Mouse (Mus musculus) myocyte (in vitro differentiated cells): ENCODE measurements at regions not wholly inside any gene's neighbourhood (a gene's known extent, or its start where the extent isn't known, plus 50 kb on each side); places are given as distances from the start of the nearest gene placed in this dataset.

ENCODE experiments used
- H3K27me3 ChIP-seq: one replicate; pipeline ENCODE4 v1.6.1; 2011; ENCODE audit not compliant: control insufficient read depth, insufficient read depth, insufficient read length
- H3K36me3 ChIP-seq: one replicate; pipeline ENCODE4 v1.6.1; 2011; ENCODE audit not compliant: control insufficient read depth, insufficient read depth
- H3K4me2 ChIP-seq: one replicate; pipeline ENCODE4 v1.6.1; 2011; ENCODE audit warnings: low read depth, control low read depth
- H3K4me3 ChIP-seq: one replicate; pipeline ENCODE4 v1.5.1; 2011; ENCODE audit warnings: mild to moderate bottlenecking, control low read depth, moderate library complexity
- H3K79me2 ChIP-seq: one replicate; pipeline ENCODE4 v1.6.1; 2011; ENCODE audit not compliant: control insufficient read depth, insufficient read depth
- H3ac ChIP-seq: one replicate; pipeline ENCODE4 v1.6.1; 2011; ENCODE audit not compliant: control insufficient read depth, insufficient read length
- CEBPB ChIP-seq: IDR thresholded peaks from 2 replicates; pipeline ENCODE4 v1.6.1; 2011; ENCODE audit warnings: mild to moderate bottlenecking, moderate library complexity; ENCODE audit not compliant: poor library complexity, insufficient read depth, severe bottlenecking
- E2F4 ChIP-seq: IDR thresholded peaks from one replicate; pipeline ENCODE4 v1.6.1; 2011; ENCODE audit warnings: mild to moderate bottlenecking, control low read depth, moderate library complexity; ENCODE audit not compliant: insufficient read depth
- MAX ChIP-seq: IDR thresholded peaks from one replicate; pipeline ENCODE4 v1.6.1; 2011; ENCODE audit warnings: low read depth, mild to moderate bottlenecking, control low read depth
- MYOD1 ChIP-seq, 3 experiments: IDR thresholded peaks; one replicate each; pipeline ENCODE4 v1.6.1; 2011; ENCODE audit warnings: control low read depth in 2 of 3, low read depth in 2 of 3, mild to moderate bottlenecking in 2 of 3, moderate library complexity in 1 of 3; ENCODE audit not compliant: insufficient read length in 2 of 3, control insufficient read depth in 1 of 3
- MYOG ChIP-seq, 3 experiments: IDR thresholded peaks; one replicate each; pipeline ENCODE4 v1.6.1; 2011; ENCODE audit warnings: control low read depth in 2 of 3, low read depth in 2 of 3, mild to moderate bottlenecking in 2 of 3; ENCODE audit not compliant: insufficient read length in 2 of 3, control insufficient read depth in 1 of 3, insufficient read depth in 1 of 3
- POLR2A ChIP-seq: IDR thresholded peaks from one replicate; pipeline ENCODE4 v1.6.1; 2011; ENCODE audit warnings: low read depth, mild to moderate bottlenecking, control low read depth, moderate library complexity; ENCODE audit not compliant: insufficient read length
- POLR2AphosphoS2 ChIP-seq: IDR thresholded peaks from one replicate; pipeline ENCODE4 v1.6.1; 2011; ENCODE audit warnings: low read depth, control low read depth; ENCODE audit not compliant: insufficient read length
- REST ChIP-seq: IDR thresholded peaks from one replicate; pipeline ENCODE4 v1.6.1; 2011; ENCODE audit warnings: mild to moderate bottlenecking, control low read depth, moderate library complexity; ENCODE audit not compliant: insufficient read depth, insufficient read length
- SRF ChIP-seq: IDR thresholded peaks from one replicate; pipeline ENCODE4 v1.6.1; 2011; ENCODE audit warnings: low read depth; ENCODE audit not compliant: control insufficient read depth, insufficient read length
- TCF12 ChIP-seq: IDR thresholded peaks from one replicate; pipeline ENCODE4 v1.6.1; 2011; ENCODE audit warnings: mild to moderate bottlenecking, control low read depth; ENCODE audit not compliant: poor library complexity, insufficient read depth, severe bottlenecking
- TCF3 ChIP-seq: IDR thresholded peaks from one replicate; pipeline ENCODE4 v1.6.1; 2011; ENCODE audit warnings: low read depth, control low read depth; ENCODE audit not compliant: insufficient read length
- USF1 ChIP-seq: IDR thresholded peaks from one replicate; pipeline ENCODE4 v1.6.1; 2011; ENCODE audit warnings: low read depth, mild to moderate bottlenecking, control low read depth, moderate library complexity

DNA sequence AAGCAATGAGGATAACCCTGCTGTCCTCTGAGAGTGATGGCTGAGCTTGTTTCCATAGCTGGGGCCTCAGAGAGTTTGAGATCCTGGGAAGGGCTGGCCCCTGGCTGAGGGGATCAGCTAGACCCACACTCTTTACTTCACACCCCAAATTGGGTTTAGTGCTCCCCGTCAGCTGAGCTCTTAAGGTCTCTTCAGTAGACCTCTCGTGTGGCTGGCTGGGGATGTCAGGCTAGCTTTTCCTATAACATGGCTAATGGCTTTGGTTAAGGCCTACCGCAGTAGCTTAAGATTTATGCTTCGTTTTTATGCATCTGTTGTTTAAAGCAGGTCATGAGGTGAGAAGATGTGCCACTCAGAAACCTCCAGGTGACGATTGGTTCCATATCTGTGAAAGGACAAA is 168.8 kb downstream of the Diras2 start:
- no peaks in the 10 kb centered on the region for H3K36me3 ChIP-seq
- H3K4me2 ChIP-seq = no peak overlapping the region
- H3K79me2 ChIP-seq = no peaks in the 10 kb centered on the region
- H3ac ChIP-seq = no peak overlapping the region
- no peak for TF ChIP-seq TCF3
- TF ChIP-seq POLR2AphosphoS2 = no peak
- TF ChIP-seq SRF = no peak
- TF ChIP-seq POLR2A = no peak
- TF ChIP-seq MAX = no peak
- no peak for TF ChIP-seq E2F4
- no peak for TF ChIP-seq CEBPB
- no peak for TF ChIP-seq USF1
- H3K27me3 ChIP-seq = no peaks in the 10 kb centered on the region
- H3K4me3 ChIP-seq = no peak overlapping the region

DNA sequence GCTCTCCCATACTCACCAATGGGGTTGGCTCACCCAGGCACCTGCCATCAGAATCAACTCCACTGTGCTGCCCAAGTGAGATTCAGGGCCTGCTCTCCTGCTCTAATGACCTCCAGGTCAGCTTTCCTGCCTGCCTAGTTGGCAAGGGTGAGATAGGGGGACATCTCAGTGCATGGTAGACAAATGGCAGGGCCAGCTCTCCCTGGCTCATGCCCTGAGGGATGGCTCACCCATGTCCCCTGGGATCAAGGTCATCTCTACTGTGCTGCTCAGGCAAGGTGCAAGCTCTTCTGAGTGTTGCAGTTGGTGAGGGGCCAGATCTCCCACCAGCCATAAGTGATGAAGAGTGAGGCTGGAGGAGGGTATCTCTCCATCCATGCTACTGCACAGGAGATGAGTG is 161.2 kb downstream of the Diras2 start:
- Histone ChIP-seq H3K36me3 (no peaks in the 10 kb centered on the region), H3ac (no peak overlapping the region), H3K4me2 (no peak overlapping the region), H3K4me3 (no peak overlapping the region), H3K27me3 (no peaks in the 10 kb centered on the region), H3K79me2 (no peaks in the 10 kb centered on the region)
- TF ChIP-seq TCF3 = no peak
- TF ChIP-seq SRF = no peak
- no peak for TF ChIP-seq MYOG (IDR thresholded peaks at IDR 0.05; ENCODE audit: control insufficient read depth in 1 of 3, insufficient read depth in 1 of 3, insufficient read length in 2 of 3, low read depth in 2 of 3)
- TF ChIP-seq MAX = no peak
- TF ChIP-seq E2F4 = no peak

DNA sequence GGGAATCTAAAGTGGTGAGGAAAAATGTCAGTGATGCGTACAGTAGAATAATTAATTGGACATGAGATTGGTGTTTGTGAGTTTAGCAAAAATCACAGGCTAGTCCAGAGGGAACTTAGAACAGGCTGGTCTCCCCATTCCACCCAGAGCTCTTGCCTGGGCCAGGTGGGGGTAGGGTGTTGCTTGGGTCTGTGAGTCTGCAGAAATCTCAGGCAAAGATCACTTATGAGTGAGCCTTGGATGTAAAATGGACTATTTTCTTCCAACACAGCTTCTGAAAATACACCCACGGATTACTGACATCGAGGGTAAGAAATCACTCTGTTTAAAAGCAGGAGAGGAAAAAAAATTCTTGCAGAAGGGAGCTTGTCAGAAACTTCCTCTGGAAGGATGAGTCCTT is 159.1 kb downstream of the Diras2 start:
- Histone ChIP-seq H3K4me2 (no peak overlapping the region), H3K27me3 (no peaks in the 10 kb centered on the region), H3K79me2 (no peaks in the 10 kb centered on the region), H3ac (no peak overlapping the region), H3K36me3 (no peaks in the 10 kb centered on the region), H3K4me3 (no peak overlapping the region)
- TF ChIP-seq CEBPB (no peak), POLR2AphosphoS2 (no peak), E2F4 (no peak), MYOD1 (IDR thresholded peaks at IDR 0.05; ENCODE audit: control insufficient read depth in 1 of 3, insufficient read length in 2 of 3, low read depth in 2 of 3) (no peak)

DNA sequence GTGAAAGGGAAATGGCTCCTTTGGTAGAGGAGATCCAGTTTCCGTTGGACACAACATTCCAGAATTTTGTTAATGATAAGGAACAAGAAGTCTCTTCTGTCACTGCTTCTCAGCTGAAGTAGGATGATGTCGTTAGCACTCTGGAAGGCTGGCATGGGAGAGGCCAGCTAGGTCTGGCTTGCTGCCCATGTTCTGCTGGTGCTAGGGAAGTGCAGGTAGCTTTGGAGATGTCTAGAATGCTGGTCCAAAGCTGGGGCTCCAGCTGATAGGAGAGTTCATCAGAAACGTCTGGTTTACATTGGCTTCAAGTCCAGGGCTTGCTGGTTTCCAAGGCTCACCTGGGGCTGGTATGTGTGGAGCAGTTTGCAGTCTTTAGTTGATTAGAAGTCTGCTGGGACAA is 156.3 kb downstream of the Diras2 start:
- H3K4me2 ChIP-seq = no peak overlapping the region
- H3K79me2 ChIP-seq = no peaks in the 10 kb centered on the region
- H3K36me3 ChIP-seq = no peaks in the 10 kb centered on the region
- H3K27me3 ChIP-seq = no peaks in the 10 kb centered on the region
- TF ChIP-seq SRF (no peak), TCF12 (no peak), E2F4 (no peak), POLR2A (no peak), POLR2AphosphoS2 (no peak), REST (no peak), MYOD1 (IDR thresholded peaks at IDR 0.05; ENCODE audit: control insufficient read depth in 1 of 3, insufficient read length in 2 of 3, low read depth in 2 of 3) (no peak), MAX (no peak), MYOG (IDR thresholded peaks at IDR 0.05; ENCODE audit: control insufficient read depth in 1 of 3, insufficient read depth in 1 of 3, insufficient read length in 2 of 3, low read depth in 2 of 3) (no peak), TCF3 (no peak), USF1 (no peak), CEBPB (no peak)
- H3ac ChIP-seq = no peak overlapping the region
- H3K4me3 ChIP-seq = no peak overlapping the region

DNA sequence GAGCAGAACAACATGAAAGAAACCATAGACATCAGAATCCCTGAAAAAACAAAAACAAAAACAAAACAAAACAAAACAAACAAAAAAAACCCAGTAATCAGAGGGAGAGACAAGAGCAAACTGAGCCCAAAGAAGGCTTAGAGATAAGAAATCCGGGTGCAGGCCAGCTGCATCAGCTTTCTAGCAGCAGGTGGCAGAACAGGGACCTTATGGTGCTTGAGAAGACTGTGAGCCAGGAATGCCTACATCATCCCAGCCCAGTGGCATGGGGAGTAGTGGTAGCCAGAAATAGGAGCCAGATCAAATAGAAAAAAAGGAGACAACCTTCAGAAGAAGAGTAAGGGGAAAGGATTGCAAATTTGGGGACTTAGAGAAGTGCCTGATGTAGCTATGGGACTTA is 152.8 kb downstream of the Diras2 start:
- no peaks in the 10 kb centered on the region for H3K36me3 ChIP-seq
- H3K79me2 ChIP-seq = no peaks in the 10 kb centered on the region
- TF ChIP-seq TCF12 (no peak), E2F4 (no peak), MYOG (IDR thresholded peaks at IDR 0.05; ENCODE audit: control insufficient read depth in 1 of 3, insufficient read depth in 1 of 3, insufficient read length in 2 of 3, low read depth in 2 of 3) (no peak), USF1 (no peak), MAX (no peak), MYOD1 (IDR thresholded peaks at IDR 0.05; ENCODE audit: control insufficient read depth in 1 of 3, insufficient read length in 2 of 3, low read depth in 2 of 3) (no peak), SRF (no peak), TCF3 (no peak), REST (no peak), POLR2A (no peak), CEBPB (no peak), POLR2AphosphoS2 (no peak)
- H3K4me2 ChIP-seq = no peak overlapping the region
- no peak overlapping the region for H3ac ChIP-seq
- no peak overlapping the region for H3K4me3 ChIP-seq
- no peaks in the 10 kb centered on the region for H3K27me3 ChIP-seq
